Mouse (Mus musculus) C2C12 (cell line): Measurements from ENCODE around the gene Clec2h. TPM values are rescaled to one million over a fixed set of nuclear protein-coding genes. Genes with fewer than 3 reads are reported as not detected.
"Not testable (repeated sequence)": the region's sequence is repeated elsewhere in the genome, so short reads cannot be mapped to it uniquely, and the experiment has no call there.

Experiments used
- H3K27me3 ChIP-seq: one replicate; pipeline ENCODE4 v1.6.1; 2011; ENCODE audit not compliant: control insufficient read depth, insufficient read depth, insufficient read length
- H3K36me3 ChIP-seq: one replicate; pipeline ENCODE4 v1.6.1; 2011; ENCODE audit not compliant: control insufficient read depth, insufficient read depth
- H3K4me3 ChIP-seq: one replicate; pipeline ENCODE4 v1.5.1; 2011; ENCODE audit warnings: mild to moderate bottlenecking, control low read depth; ENCODE audit not compliant: poor library complexity, insufficient read depth, severe bottlenecking
- H3K79me2 ChIP-seq: one replicate; pipeline ENCODE4 v1.6.1; 2011; ENCODE audit not compliant: control insufficient read depth, insufficient read depth
- H3K79me3 ChIP-seq: one replicate; pipeline ENCODE4 v1.6.1; 2011; ENCODE audit warnings: low read depth, control low read depth
- H3ac ChIP-seq: one replicate; pipeline ENCODE3; 2011; ENCODE audit warnings: low read depth; ENCODE audit not compliant: control insufficient read depth, insufficient read length
- CEBPB ChIP-seq: IDR thresholded peaks from one replicate; pipeline ENCODE4 v1.6.1; 2011; ENCODE audit warnings: low read depth, mild to moderate bottlenecking, control low read depth, moderate library complexity
- CTCF ChIP-seq: IDR thresholded peaks from one replicate; pipeline ENCODE4 v1.5.1; 2011; ENCODE audit not compliant: control insufficient read depth, insufficient read depth, insufficient read length
- FOSL1 ChIP-seq: IDR thresholded peaks from one replicate; pipeline ENCODE4 v1.8.0; 2011; ENCODE audit warnings: mild to moderate bottlenecking, low read length; ENCODE audit not compliant: poor library complexity, insufficient read depth, severe bottlenecking
- MAX ChIP-seq: IDR thresholded peaks from one replicate; pipeline ENCODE4 v1.6.1; 2011; ENCODE audit warnings: mild to moderate bottlenecking, control low read depth
- MYOD1 ChIP-seq: IDR thresholded peaks from one replicate; pipeline ENCODE4 v1.6.1; 2011; ENCODE audit warnings: low read depth; ENCODE audit not compliant: control insufficient read depth, insufficient read length
- MYOG ChIP-seq: IDR thresholded peaks from one replicate; pipeline ENCODE4 v1.6.1; 2011; ENCODE audit not compliant: control insufficient read depth, insufficient read length; ENCODE audit errors: extremely low read depth
- USF1 ChIP-seq: IDR thresholded peaks from one replicate; pipeline ENCODE4 v1.6.1; 2011; ENCODE audit warnings: low read depth, mild to moderate bottlenecking, control low read depth, moderate library complexity
- long read RNA-seq, 2 experiments: library from polyadenylated mRNA; unstranded; transcript quantifications; one replicate each; pipeline ENCODE4 v2.0.0; 2019 to 2020
- polyA plus RNA-seq: library from polyadenylated mRNA; unstranded; fragments of >200 nt; fragmentation: generic; extraction: Trizol; gene quantifications from one replicate; pipeline ENCODE4 v1.2.1, GENCODE M21; 2012; ENCODE audit warnings: missing spikeins

Gene Clec2h
- not detected for polyA plus RNA-seq
- long read RNA-seq, experiment 1, result 0 reads
- long read RNA-seq, experiment 2, result 0 reads

- H3K27me3 ChIP-seq, result no peaks in the 10 kb centered on the region
- no peaks in the 10 kb centered on the region for H3K79me3 ChIP-seq
- H3K4me3 ChIP-seq, result no peak within 1 kb of the TSS
- no peaks in the 10 kb centered on the region for H3K79me2 ChIP-seq
- no peak within 1 kb of the TSS for H3ac ChIP-seq
- no peaks in the 10 kb centered on the region for H3K36me3 ChIP-seq
- no peak for TF ChIP-seq MYOD1
- no peak for TF ChIP-seq USF1
- TF ChIP-seq MYOG, result no peak
- TF ChIP-seq CTCF, result no peak
- TF ChIP-seq CEBPB, result no peak
- TF ChIP-seq MAX, result no peak
- TF ChIP-seq FOSL1, result no peak
These were observed at the start of gene Clec2h for GRCm38 (mm10) chr6:128662206-128662605. Gene Clec2h, plus strand, starts transcription at chr6:128662385.

GRCm38 (mm10) chr6:128622733-128623132, 39.5 kb upstream of the Clec2h start:
- TF ChIP-seq MYOD1 (no peak), MYOG (no peak), FOSL1 (no peak), CEBPB (no peak), CTCF (no peak), USF1 (no peak), MAX (no peak)
- Histone ChIP-seq H3K4me3 (no peak overlapping the region), H3K79me3 (no peaks in the 10 kb centered on the region), H3ac (no peak overlapping the region), H3K27me3 (no peaks in the 10 kb centered on the region), H3K36me3 (no peaks in the 10 kb centered on the region), H3K79me2 (no peaks in the 10 kb centered on the region)

- not testable (repeated sequence) for H3K79me3 ChIP-seq, H3K79me2 ChIP-seq, H3K27me3 ChIP-seq, H3ac ChIP-seq, H3K4me3 ChIP-seq, H3K36me3 ChIP-seq
These were observed 38.8 kb upstream of the Clec2h start, which contains the start of gene Klrb1a for GRCm38 (mm10) chr6:128623433-128623832. Gene Klrb1a, minus strand, starts transcription at chr6:128623533.

GRCm38 (mm10) chr6:128624425-128624824, 37.8 kb upstream of the Clec2h start:
- Histone ChIP-seq H3K36me3 (no peaks in the 10 kb centered on the region), H3K79me2 (no peaks in the 10 kb centered on the region), H3ac (no peak overlapping the region), H3K27me3 (no peaks in the 10 kb centered on the region), H3K4me3 (no peak overlapping the region), H3K79me3 (no peaks in the 10 kb centered on the region)
- no peak for TF ChIP-seq MAX
- TF ChIP-seq MYOD1, result no peak
- TF ChIP-seq MYOG, result no peak

- H3K79me2 ChIP-seq, H3K36me3 ChIP-seq, H3K27me3 ChIP-seq, H3K79me3 ChIP-seq, H3K4me3 ChIP-seq, H3ac ChIP-seq: not testable (repeated sequence)
These were observed 36.9 kb upstream of the Clec2h start for GRCm38 (mm10) chr6:128625246-128625645.

- peak; percentile 27 for TF ChIP-seq CTCF
- not testable (repeated sequence) for H3K79me2 ChIP-seq, H3K27me3 ChIP-seq, H3K79me3 ChIP-seq, H3ac ChIP-seq, H3K36me3 ChIP-seq, H3K4me3 ChIP-seq
These were observed 32.1 kb upstream of the Clec2h start for GRCm38 (mm10) chr6:128629771-128630739.

GRCm38 (mm10) chr6:128630912-128631905, 31.0 kb upstream of the Clec2h start:
- not testable (repeated sequence) for H3K4me3 ChIP-seq, H3K79me2 ChIP-seq, H3K79me3 ChIP-seq, H3K36me3 ChIP-seq, H3K27me3 ChIP-seq, H3ac ChIP-seq
